Mouse (Mus musculus) hindbrain, embryonic 14.5 days (tissue): ENCODE measurements around the gene Lemd1. TPM values are rescaled to one million over a fixed set of nuclear protein-coding genes. Genes with fewer than 3 reads are reported as not detected.
"Not testable (repeated sequence)": the region's sequence is repeated elsewhere in the genome, so short reads cannot be mapped to it uniquely, and the experiment has no call there.

Experiments
- ATAC-seq: fragments of 200-750 bp; cut with Nextera tagmentation; 2 replicates; pipeline ENCODE4 v1.8.0; 2017; ENCODE audit warnings: moderate number of reproducible peaks, mild to moderate bottlenecking, moderate TSS enrichment, moderate library complexity; ENCODE audit not compliant: low FRiP score
- DNase-seq: peaks from one replicate; pipeline ENCODE4 v3.0.0-alpha.2; 2015; ENCODE audit warnings: low spot score
- H3K27ac ChIP-seq: fragments of 300-500 bp; sonication (generic); 2 replicates; pipeline ENCODE4 v1.5.1; 2014; ENCODE audit warnings: mild to moderate bottlenecking, moderate library complexity
- H3K27me3 ChIP-seq: fragments of 300-500 bp; sonication (generic); 2 replicates; pipeline ENCODE4 v1.6.1; 2014; ENCODE audit warnings: mild to moderate bottlenecking, low read length, mixed read lengths; ENCODE audit not compliant: control insufficient read depth, insufficient read depth
- H3K36me3 ChIP-seq: fragments of 300-500 bp; sonication (generic); replicated peaks from 2 replicates; pipeline ENCODE4 v1.6.1; 2014; ENCODE audit not compliant: control insufficient read depth, insufficient read depth
- H3K4me1 ChIP-seq: fragments of 300-500 bp; sonication (generic); replicated peaks from 2 replicates; pipeline ENCODE4 v1.6.1; 2014; ENCODE audit warnings: antibody characterized with exemption, low read length, mixed read lengths; ENCODE audit not compliant: control insufficient read depth, insufficient read depth
- H3K4me2 ChIP-seq: fragments of 300-500 bp; sonication (generic); replicated peaks from 2 replicates; pipeline ENCODE4 v1.6.1; 2014; ENCODE audit warnings: mild to moderate bottlenecking, moderate library complexity
- H3K4me3 ChIP-seq: fragments of 300-500 bp; sonication (generic); replicated peaks from 2 replicates; pipeline ENCODE4 v1.5.1; 2014; ENCODE audit warnings: mild to moderate bottlenecking, low read length
- H3K9ac ChIP-seq: fragments of 300-500 bp; sonication (generic); 2 replicates; pipeline ENCODE4 v1.6.1; 2014
- H3K9me3 ChIP-seq: fragments of 300-500 bp; sonication (generic); 2 replicates; pipeline ENCODE4 v1.6.1; 2016; ENCODE audit warnings: low read length; ENCODE audit not compliant: control insufficient read depth
- whole genome bisulfite sequencing: fragments of 180-500 bp; shearing (Covaris S2); extraction: QIAGEN DNeasy Blood & Tissue Kit; methylation state at CpG from one replicate; pipeline ENCODE4 v1.1.7; 2014; 5-methylcytosine and 5-hydroxymethylcytosine counted together
- polyA plus RNA-seq: library from polyadenylated mRNA; unstranded; fragments of >200 nt; fragmentation: Nextera tagmentation; extraction: Ambion mirVana; gene quantifications from 2 replicates; pipeline ENCODE4 v1.2.1, GENCODE M21; 2014

Lemd1 gene
- polyA plus RNA-seq, 1 experiment from 2014 or later, result 22.1 TPM

- no peak overlapping the region for H3K9ac ChIP-seq
- H3K36me3 ChIP-seq, result no peaks in the 10 kb centered on the region
- 65% methylated on average over 7 of the region's 7 CpGs for WGBS
- H3K4me1 ChIP-seq, result peaks cover 4% of the 10 kb centered on the region
- H3K27ac ChIP-seq, result no peak overlapping the region
- no peaks in the 10 kb centered on the region for H3K27me3 ChIP-seq
- H3K4me3 ChIP-seq, result no peak overlapping the region
- no peaks in the 10 kb centered on the region for H3K9me3 ChIP-seq
- H3K4me2 ChIP-seq, result no peak overlapping the region
- ATAC-seq (no peak), DNase-seq (no peak)
These were observed 77.3 kb downstream of the Lemd1 start for GRCm38 (mm10) chr1:132268418-132269060.

DNA sequence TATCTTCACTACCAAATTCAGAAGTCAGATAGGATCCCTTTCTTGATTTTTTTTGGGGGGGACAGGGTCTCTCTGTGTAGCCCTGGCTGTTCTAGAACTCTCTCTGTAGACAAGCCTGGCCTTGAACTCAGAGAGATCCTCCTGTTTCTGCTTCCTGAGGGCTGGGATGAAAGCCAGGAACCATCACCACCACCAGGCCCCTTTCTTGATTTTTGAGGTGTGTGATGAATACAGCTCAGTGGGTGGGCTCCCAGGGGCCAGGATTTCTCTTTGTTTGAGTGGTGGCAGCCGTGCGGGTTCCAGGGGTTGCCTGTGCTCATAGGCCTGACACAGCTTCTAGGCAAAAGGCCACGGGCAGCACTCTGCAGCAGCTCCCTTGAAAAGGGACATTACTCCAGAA lies 80.0 kb downstream of the Lemd1 start:
- ATAC-seq (no peak), DNase-seq (no peak)
- Histone ChIP-seq H3K36me3 (no peaks in the 10 kb centered on the region), H3K27ac (no peak overlapping the region), H3K27me3 (no peaks in the 10 kb centered on the region), H3K9ac (no peak overlapping the region), H3K4me3 (no peak overlapping the region), H3K9me3 (no peaks in the 10 kb centered on the region), H3K4me1 (peaks cover 4% of the 10 kb centered on the region), H3K4me2 (no peak overlapping the region)
- 56% methylated on average over 3 of the region's 3 CpGs for WGBS

DNA sequence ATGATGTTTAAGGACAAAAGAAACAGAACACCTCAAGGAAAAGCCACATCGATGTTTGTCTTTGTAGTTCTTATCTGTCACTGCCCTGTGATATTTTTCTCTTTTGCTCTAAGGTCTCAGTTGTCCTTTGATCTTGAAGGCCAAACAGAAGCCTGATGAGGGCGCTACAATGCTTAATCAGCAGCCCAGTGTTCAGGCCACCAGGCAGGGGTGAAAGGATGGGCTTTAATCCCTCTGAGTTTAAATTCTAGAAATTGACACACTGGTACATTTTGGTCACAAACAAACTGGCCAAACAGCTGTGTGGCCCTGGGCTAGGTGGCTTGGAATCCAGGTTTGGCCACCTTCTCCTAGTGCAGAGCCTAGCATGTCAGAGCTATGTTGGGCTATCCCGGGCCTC lies 85.5 kb downstream of the Lemd1 start:
- Histone ChIP-seq H3K27me3 (no peaks in the 10 kb centered on the region), H3K9ac (no peak overlapping the region), H3K4me2 (no peak overlapping the region), H3K9me3 (no peaks in the 10 kb centered on the region), H3K36me3 (no peaks in the 10 kb centered on the region), H3K27ac (no peak overlapping the region), H3K4me3 (no peak overlapping the region), H3K4me1 (no peaks in the 10 kb centered on the region; the same call in 1 of the 2 replicates)
- ATAC-seq, result no peak
- no peak for DNase-seq
- 76% methylated on average over 3 of the region's 3 CpGs for WGBS

GRCm38 (mm10) chr1:132277124-132277523 lies 85.9 kb downstream of the Lemd1 start:
- Histone ChIP-seq H3K4me3 (no peak overlapping the region), H3K4me2 (no peak overlapping the region), H3K27me3 (no peaks in the 10 kb centered on the region), H3K4me1 (no peaks in the 10 kb centered on the region; the same call in 1 of the 2 replicates), H3K9me3 (no peaks in the 10 kb centered on the region), H3K9ac (no peak overlapping the region), H3K27ac (no peak overlapping the region), H3K36me3 (no peaks in the 10 kb centered on the region)
- 78% methylated on average over 6 of the region's 6 CpGs for WGBS
- ATAC-seq, result no peak
- no peak for DNase-seq

DNA sequence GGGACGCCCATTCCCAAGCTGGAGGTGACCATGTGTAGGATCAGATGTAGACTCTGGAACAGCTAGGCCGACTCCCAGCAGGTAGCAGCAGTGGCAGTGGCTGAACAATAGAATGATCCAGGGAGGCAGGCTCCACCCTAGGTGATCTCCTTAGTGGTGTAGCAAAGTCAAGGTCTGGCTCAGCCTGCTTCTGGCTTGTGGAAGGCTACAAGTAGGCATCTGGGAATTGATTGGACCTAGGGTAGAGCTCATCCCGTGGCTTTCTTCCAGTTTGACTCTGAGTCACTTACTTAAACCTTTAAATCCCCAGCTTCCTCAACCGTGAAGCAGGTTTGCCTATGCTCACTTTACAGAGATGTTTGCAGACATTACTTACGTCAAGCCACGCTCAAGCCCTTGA lies 89.4 kb downstream of the Lemd1 start:
- H3K27me3 ChIP-seq, H3K27ac ChIP-seq, DNase-seq, H3K36me3 ChIP-seq, H3K9ac ChIP-seq, H3K4me3 ChIP-seq, ATAC-seq, H3K4me2 ChIP-seq, H3K9me3 ChIP-seq: not testable (repeated sequence)
- whole genome bisulfite sequencing, result 78% methylated on average over 6 of the region's 6 CpGs
- peaks cover 18% of the 10 kb centered on the region; the same call in 1 of the 2 replicates for H3K4me1 ChIP-seq

- H3K36me3 ChIP-seq, result no peaks in the 10 kb centered on the region
- no peaks in the 10 kb centered on the region for H3K9me3 ChIP-seq
- peaks cover 18% of the 10 kb centered on the region; the same call in 1 of the 2 replicates for H3K4me1 ChIP-seq
- no peaks in the 10 kb centered on the region for H3K27me3 ChIP-seq
- 0 out of 2 replicates have a peak overlapping the region, but pooled peaks have one; percentile 14 for H3K4me2 ChIP-seq
- WGBS, result 8% methylated on average over 8 of the region's 8 CpGs
- H3K9ac ChIP-seq, result no peak overlapping the region
- H3K4me3 ChIP-seq, result no peak overlapping the region
- no peak overlapping the region for H3K27ac ChIP-seq
- ATAC-seq (no peak), DNase-seq (peak; percentile 52)
These were observed 90.4 kb downstream of the Lemd1 start for GRCm38 (mm10) chr1:132281523-132282176.

DNA sequence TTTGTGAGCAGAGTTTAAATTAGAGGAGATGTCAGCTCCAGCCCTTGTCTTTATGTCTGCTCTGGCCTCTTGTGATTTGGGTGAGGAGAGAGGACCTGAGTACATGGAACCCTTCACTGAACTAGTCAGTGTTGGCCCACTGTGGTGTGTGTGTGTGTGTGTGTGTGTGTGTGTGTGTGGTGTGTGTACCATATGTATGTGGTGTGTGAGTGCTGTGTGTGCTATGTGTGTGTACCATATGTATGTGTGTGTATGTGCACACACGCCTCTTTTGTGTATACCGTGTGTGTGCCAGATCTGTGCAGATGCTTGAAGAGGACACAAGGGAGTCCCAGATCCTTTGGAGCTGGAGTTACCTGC lies 90.9 kb downstream of the Lemd1 start:
- no peak for ATAC-seq
- H3K4me3 ChIP-seq, result no peak overlapping the region
- DNase-seq, result no peak
- H3K36me3 ChIP-seq, result no peaks in the 10 kb centered on the region
- peak overlapping the region; percentile 2; the same call in 1 of the 2 replicates for H3K27ac ChIP-seq
- no peak overlapping the region for H3K9ac ChIP-seq
- no peak overlapping the region for H3K4me2 ChIP-seq
- peaks cover 18% of the 10 kb centered on the region; the same call in 1 of the 2 replicates for H3K4me1 ChIP-seq
- 76% methylated on average over 2 of the region's 2 CpGs for WGBS
- no peaks in the 10 kb centered on the region for H3K27me3 ChIP-seq
- H3K9me3 ChIP-seq, result no peaks in the 10 kb centered on the region

GRCm38 (mm10) chr1:132283018-132283417 lies 91.8 kb downstream of the Lemd1 start:
- Histone ChIP-seq H3K4me2 (no peak overlapping the region), H3K27ac (peak overlapping the region; percentile 16), H3K9ac (no peak overlapping the region), H3K27me3 (no peaks in the 10 kb centered on the region), H3K36me3 (no peaks in the 10 kb centered on the region), H3K9me3 (no peaks in the 10 kb centered on the region), H3K4me3 (no peak overlapping the region), H3K4me1 (peaks cover 26% of the 10 kb centered on the region)
- 16% methylated on average over 13 of the region's 13 CpGs for WGBS
- DNase-seq (peak; percentile 70), ATAC-seq (peak; percentile 68)

DNA sequence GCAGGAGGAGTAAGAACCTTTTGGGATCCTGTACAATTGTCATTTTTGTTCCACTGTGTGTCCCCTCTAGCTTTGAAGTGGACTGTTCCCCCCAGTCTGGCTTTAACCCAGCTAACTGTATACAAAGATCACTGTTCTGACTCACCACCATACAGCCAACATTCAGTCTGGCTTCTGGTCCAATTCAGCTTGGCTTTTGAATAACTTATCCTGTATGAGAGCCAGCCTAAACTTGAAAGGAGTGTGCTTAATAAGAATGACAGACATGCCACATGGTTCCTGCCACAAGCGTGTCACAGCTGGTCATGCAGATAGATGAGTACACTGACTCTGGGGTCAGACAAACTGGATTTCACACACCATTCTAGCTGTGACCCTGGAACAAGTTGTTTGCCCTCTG lies 95.5 kb downstream of the Lemd1 start:
- peaks cover 52% of the 10 kb centered on the region for H3K4me1 ChIP-seq
- H3K4me2 ChIP-seq, result no peak overlapping the region
- DNase-seq (no peak), ATAC-seq (no peak)
- H3K27ac ChIP-seq, result no peak overlapping the region
- no peak overlapping the region for H3K4me3 ChIP-seq
- H3K9ac ChIP-seq, result no peak overlapping the region
- 79% methylated on average over 1 of the region's 1 CpGs for WGBS
- no peaks in the 10 kb centered on the region for H3K9me3 ChIP-seq
- H3K36me3 ChIP-seq, result no peaks in the 10 kb centered on the region
- H3K27me3 ChIP-seq, result no peaks in the 10 kb centered on the region
